Mouse (Mus musculus) adipose tissue, adult 10 weeks (tissue): ENCODE measurements around the gene Amn. TPM values are rescaled to one million over a fixed set of nuclear protein-coding genes. Genes with fewer than 3 reads are reported as not detected.

Source experiments
- polyA plus RNA-seq: library from polyadenylated mRNA; stranded (reverse); fragments of 350-450 nt; fragmentation: Illumina TruSeq; extraction: RNeasy Lipid Tissue Mini Kit (QIAGEN cat#74804); gene quantifications from one replicate; pipeline ENCODE4 v1.2.3, GENCODE M21; 2014; ENCODE audit warnings: low read depth, low replicate concordance

The Amn gene
- 0.31 TPM for polyA plus RNA-seq

DNA sequence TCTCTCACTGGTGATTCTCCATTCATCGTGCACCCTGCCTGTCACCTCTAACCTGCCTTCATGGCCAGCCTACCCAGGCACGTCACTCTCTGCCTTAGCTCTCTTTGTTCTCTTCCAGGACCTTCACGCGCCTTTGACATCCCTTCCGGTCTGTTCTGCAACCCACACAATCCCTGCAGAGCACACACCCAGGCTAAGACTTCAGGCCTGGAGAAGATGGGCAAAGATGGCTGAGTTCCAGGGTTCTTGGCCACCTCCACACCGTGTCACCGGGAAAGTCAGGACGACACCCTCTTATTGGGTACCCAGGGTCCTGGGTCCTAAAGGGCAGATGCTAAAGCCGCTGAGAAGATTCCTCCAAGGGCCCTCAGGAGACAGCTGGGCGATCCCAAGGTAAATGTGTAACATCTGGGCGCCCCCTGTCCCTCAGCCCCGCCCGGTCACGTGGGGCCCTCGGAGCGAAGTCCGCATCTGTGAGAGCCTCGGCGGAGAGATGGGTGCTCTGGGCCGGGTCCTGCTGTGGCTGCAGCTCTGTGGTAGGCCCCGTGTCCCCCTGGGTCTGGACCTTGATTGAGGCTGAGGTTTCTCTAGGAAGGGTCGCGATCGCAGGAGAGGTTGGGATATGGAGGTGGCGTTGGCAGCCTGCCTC is at the start of gene Amn:
Gene Amn (plus strand): TSS at position 467 of the 649 bp plus-strand sequence.

Other genes with a start within 250 kb of the Amn start
- gene Rcor1, start 231.7 kb upstream of the Amn start, polyA plus RNA-seq = 21.3 TPM
- 10.4 TPM for gene Traf3, start 104.7 kb upstream of the Amn start, polyA plus RNA-seq
- gene 4930595D18Rik, start 86.6 kb upstream of the Amn start, polyA plus RNA-seq = not detected
- gene Cdc42bpb, start 106.6 kb downstream of the Amn start, polyA plus RNA-seq = 65.8 TPM
- gene Lbhd2, start 135.7 kb downstream of the Amn start, polyA plus RNA-seq = not detected
- 13.6 TPM for gene Exoc3l4, start 145.9 kb downstream of the Amn start, polyA plus RNA-seq
- 16.3 TPM for gene Tnfaip2, start 171.4 kb downstream of the Amn start, polyA plus RNA-seq
- gene Gm266, start 214.7 kb downstream of the Amn start, polyA plus RNA-seq = 28.3 TPM